Mouse (Mus musculus): ENCODE results near the gene Elac2. TPM values are rescaled to one million over a fixed set of nuclear protein-coding genes. Genes with fewer than 3 reads are reported as not detected.

The Elac2 gene
- 34.8 and 38.9 TPM in 2 replicates for polyA plus RNA-seq (2016; fragmentation: Nextera tagmentation; extraction: Ambion mirVana)

DNA sequence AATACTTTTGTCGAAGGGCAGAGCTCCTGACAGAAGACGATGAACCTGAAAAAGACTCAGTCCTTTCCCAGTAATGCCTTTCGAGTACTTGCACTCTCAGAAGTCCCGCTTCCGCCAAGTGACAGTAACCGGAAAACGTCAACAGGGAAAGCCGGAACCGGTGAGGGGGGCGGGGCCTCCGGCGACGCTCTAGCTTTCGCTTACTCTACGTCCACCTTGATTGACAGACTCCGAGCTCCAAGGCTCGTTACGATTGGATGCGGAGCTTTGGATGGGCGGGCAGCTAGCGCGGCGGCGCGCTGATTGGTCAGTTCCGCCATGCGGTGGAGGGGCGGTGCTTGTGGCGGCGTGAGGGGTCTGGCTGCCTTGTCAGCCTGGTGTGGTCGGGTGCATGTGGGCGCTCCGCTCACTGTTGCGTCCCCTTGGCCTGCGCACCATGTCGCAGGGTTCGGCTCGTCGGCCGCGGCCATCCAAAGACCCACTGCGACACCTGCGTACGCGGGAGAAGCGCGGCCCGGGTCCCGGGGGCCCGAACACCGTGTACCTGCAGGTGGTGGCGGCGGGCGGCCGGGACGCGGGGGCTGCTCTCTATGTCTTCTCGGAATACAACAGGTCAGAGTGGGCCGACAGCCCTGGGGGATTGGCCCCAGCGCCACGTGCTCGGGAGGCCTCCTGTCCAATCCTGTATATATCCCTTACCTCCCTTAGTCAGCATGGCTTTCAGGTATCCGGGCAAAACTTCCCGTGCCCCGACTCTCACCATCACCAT lies at the start of gene Elac2:
TSS of gene Elac2 (plus strand) at position 319 of the 769 bp plus-strand sequence.
- no peaks in the 10 kb centered on the region for H3K27me3 ChIP-seq
- H3K36me3 ChIP-seq (replicated peaks), result peaks cover 24% of the 10 kb centered on the region
- under 1% methylated on average over 65 of the region's 65 CpGs for WGBS
- peak within 1 kb of the TSS; percentile 84 for H3K4me2 ChIP-seq
- H3K27ac ChIP-seq, result no peak within 1 kb of the TSS
- peak within 1 kb of the TSS; percentile 90 for H3K4me3 ChIP-seq (replicated peaks)
- peak within 1 kb of the TSS; percentile 79 for H3K9ac ChIP-seq
- peak; percentile 100 for ATAC-seq (ENCODE audit: low FRiP score)
- H3K9me3 ChIP-seq, result no peaks in the 10 kb centered on the region
- H3K4me1 ChIP-seq, result peaks cover 17% of the 10 kb centered on the region

DNA sequence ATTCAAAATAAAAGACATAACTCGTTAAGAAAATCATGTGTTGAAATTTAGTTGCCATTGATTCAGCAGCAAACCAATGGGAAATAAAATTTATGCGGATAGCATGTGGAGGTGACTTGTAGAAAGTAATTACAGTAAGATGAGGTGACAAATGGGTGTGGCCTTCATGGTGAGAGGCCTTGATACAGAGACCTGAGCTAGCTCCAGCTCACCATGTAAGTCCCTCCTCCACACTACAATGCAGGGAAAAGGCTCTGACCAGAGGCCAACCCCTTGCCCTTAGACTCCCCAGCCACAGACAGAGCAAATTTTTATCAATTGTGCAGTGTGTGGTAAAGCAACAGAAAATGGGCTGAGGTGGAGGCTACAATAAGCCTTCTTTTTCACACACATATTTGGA lies 49.7 kb upstream of the Elac2 start:
- 87% methylated on average over 2 of the region's 2 CpGs for WGBS
- Histone ChIP-seq H3K4me2 (no peak overlapping the region), H3K27ac (no peak overlapping the region), H3K9me3 (no peaks in the 10 kb centered on the region), H3K4me1 (no peaks in the 10 kb centered on the region), H3K36me3 (replicated peaks) (no peaks in the 10 kb centered on the region), H3K27me3 (0 out of 2 replicates have a peak, but pooled peaks cover 6% of the 10 kb centered on the region), H3K9ac (no peak overlapping the region), H3K4me3 (replicated peaks) (no peak overlapping the region)
- ATAC-seq (ENCODE audit: low FRiP score), result no peak

DNA sequence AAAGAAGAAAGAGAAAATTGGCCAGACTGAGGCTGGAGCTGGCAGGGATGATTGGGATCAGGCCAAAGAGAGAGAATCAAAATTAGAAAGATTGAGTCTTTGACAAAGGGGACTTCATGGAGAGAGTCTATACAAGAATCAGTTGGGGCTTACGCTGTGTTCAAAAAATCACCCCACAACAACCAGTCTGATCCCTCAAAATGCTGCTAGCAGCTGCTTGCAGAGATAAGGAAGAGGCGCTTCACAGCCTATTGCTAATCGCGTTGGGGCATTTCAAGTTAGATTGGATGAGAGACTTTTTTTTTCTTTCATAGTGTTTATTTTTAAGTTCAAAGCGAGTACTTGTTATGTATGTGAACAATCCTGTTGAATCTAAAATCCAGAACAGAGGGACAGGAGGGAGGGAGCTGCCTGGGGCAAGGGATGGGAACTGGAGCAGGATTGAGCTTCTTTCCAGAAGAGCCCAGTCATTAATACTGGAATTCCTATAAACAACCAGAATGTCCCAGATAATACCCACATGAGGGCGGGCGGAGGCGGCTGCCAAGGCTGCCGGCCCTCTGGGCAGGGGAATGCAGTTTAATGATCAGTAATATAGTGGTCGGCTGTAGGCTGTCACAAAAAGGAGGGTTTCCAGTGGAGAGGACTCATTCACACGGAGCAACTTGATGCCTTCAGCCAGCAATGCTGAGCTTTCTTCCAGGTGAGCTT lies 47.6 kb upstream of the Elac2 start:
- Histone ChIP-seq H3K27ac (no peak overlapping the region), H3K4me3 (replicated peaks) (no peak overlapping the region), H3K36me3 (replicated peaks) (no peaks in the 10 kb centered on the region), H3K4me2 (no peak overlapping the region), H3K27me3 (0 out of 2 replicates have a peak, but pooled peaks cover under 1% of the 10 kb centered on the region), H3K9me3 (no peaks in the 10 kb centered on the region), H3K4me1 (no peaks in the 10 kb centered on the region), H3K9ac (no peak overlapping the region)
- WGBS, result 65% methylated on average over 11 of the region's 11 CpGs
- ATAC-seq (ENCODE audit: low FRiP score), result no peak

- no peak for ATAC-seq (ENCODE audit: low FRiP score)
- H3K4me1 ChIP-seq, result no peaks in the 10 kb centered on the region
- no peaks in the 10 kb centered on the region for H3K36me3 ChIP-seq (replicated peaks)
- no peak overlapping the region for H3K9ac ChIP-seq
- no peak overlapping the region for H3K4me3 ChIP-seq (replicated peaks)
- H3K27ac ChIP-seq, result no peak overlapping the region
- no peak overlapping the region for H3K4me2 ChIP-seq
- WGBS, result 90% methylated on average over 2 of the region's 2 CpGs
- H3K9me3 ChIP-seq, result no peaks in the 10 kb centered on the region
- no peaks in the 10 kb centered on the region for H3K27me3 ChIP-seq
These were observed 41.6 kb upstream of the Elac2 start for GRCm38 (mm10) chr11:64937226-64937625.

DNA sequence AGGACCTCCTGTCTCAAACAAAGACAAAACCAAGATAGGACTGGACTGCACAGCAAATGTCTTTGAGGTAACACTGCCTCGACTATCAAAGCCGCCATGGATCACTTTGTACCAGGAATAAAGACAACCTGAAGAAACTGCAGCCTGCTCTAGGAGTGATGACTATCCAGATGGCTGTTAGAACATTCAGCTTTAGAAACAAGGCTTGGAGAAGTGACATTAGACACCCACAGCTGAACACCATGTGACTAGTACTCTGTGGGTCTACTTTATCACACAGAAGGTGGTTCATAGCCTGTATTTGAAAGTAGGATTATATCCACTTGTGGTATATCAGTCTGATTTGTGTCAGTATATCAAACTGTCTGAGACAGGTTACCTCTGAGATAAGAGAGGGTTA lies 37.6 kb upstream of the Elac2 start:
- WGBS, result 87% methylated on average over 2 of the region's 2 CpGs
- H3K9me3 ChIP-seq, result no peaks in the 10 kb centered on the region
- H3K4me2 ChIP-seq, result no peak overlapping the region
- H3K27ac ChIP-seq, result no peak overlapping the region
- no peak overlapping the region for H3K9ac ChIP-seq
- H3K36me3 ChIP-seq (replicated peaks), result no peaks in the 10 kb centered on the region
- H3K27me3 ChIP-seq, result no peaks in the 10 kb centered on the region
- ATAC-seq (ENCODE audit: low FRiP score), result no peak
- no peak overlapping the region for H3K4me3 ChIP-seq (replicated peaks)
- no peaks in the 10 kb centered on the region for H3K4me1 ChIP-seq

DNA sequence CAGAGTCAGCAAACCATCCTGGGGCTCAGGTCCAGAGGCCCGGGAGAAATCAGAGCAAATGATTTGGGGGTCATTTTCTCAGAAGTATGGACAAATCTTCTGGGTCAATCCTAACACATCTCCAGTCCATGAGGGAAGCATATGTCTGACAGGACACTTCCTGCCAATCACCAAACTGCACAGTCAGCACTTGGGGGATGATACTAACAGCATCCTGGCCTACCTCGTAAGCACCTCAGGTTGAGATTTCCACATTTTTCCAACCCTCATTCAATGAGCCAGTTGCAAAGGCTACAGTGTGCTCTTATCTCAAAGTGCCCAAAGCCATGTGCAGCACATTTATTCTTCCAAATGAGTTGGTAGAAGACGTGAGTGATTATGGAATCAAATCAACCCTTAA lies 29.1 kb upstream of the Elac2 start:
- H3K4me2 ChIP-seq, result no peak overlapping the region
- H3K27ac ChIP-seq, result no peak overlapping the region
- no peak overlapping the region for H3K9ac ChIP-seq
- H3K4me1 ChIP-seq, result no peaks in the 10 kb centered on the region
- H3K27me3 ChIP-seq, result no peaks in the 10 kb centered on the region
- H3K4me3 ChIP-seq (replicated peaks), result no peak overlapping the region
- 77% methylated on average over 3 of the region's 3 CpGs for WGBS
- no peak for ATAC-seq (ENCODE audit: low FRiP score)
- H3K36me3 ChIP-seq (replicated peaks), result no peaks in the 10 kb centered on the region
- no peaks in the 10 kb centered on the region for H3K9me3 ChIP-seq

- Histone ChIP-seq H3K27me3 (no peaks in the 10 kb centered on the region), H3K4me1 (peaks cover 12% of the 10 kb centered on the region), H3K9ac (no peak overlapping the region), H3K36me3 (replicated peaks) (no peaks in the 10 kb centered on the region), H3K4me3 (replicated peaks) (no peak overlapping the region), H3K27ac (no peak overlapping the region), H3K4me2 (peak overlapping the region; percentile 40), H3K9me3 (no peaks in the 10 kb centered on the region)
- 8% methylated on average over 16 of the region's 16 CpGs for WGBS
- ATAC-seq (ENCODE audit: low FRiP score), result no peak
These were observed 21.7 kb upstream of the Elac2 start for GRCm38 (mm10) chr11:64956962-64957729.

DNA sequence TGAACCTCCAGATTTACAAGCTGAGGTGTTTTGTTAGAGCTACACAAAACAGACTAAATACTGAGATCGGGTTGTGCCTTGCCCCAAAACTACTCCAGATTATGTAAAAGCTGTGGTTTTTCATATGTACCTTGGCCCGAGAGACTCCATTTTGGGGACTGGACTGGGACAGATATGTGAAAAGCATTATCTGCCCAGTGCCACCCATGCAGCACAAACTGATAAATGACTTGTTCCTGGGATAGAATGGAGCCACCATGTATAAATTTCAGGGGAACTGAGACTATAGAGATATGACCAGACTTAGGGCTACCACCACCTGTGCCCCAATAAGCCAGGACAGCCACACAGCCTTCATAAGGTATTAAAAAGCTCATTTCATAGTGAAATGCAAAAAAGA lies 16.2 kb upstream of the Elac2 start:
- H3K4me1 ChIP-seq, result 0 out of 2 replicates have a peak, but pooled peaks cover 1% of the 10 kb centered on the region
- no peaks in the 10 kb centered on the region for H3K27me3 ChIP-seq
- WGBS, result 92% methylated on average over 2 of the region's 2 CpGs
- H3K36me3 ChIP-seq (replicated peaks), result no peaks in the 10 kb centered on the region
- H3K4me2 ChIP-seq, result no peak overlapping the region
- no peak for ATAC-seq (ENCODE audit: low FRiP score)
- H3K9ac ChIP-seq, result no peak overlapping the region
- no peak overlapping the region for H3K27ac ChIP-seq
- no peaks in the 10 kb centered on the region for H3K9me3 ChIP-seq
- no peak overlapping the region for H3K4me3 ChIP-seq (replicated peaks)

DNA sequence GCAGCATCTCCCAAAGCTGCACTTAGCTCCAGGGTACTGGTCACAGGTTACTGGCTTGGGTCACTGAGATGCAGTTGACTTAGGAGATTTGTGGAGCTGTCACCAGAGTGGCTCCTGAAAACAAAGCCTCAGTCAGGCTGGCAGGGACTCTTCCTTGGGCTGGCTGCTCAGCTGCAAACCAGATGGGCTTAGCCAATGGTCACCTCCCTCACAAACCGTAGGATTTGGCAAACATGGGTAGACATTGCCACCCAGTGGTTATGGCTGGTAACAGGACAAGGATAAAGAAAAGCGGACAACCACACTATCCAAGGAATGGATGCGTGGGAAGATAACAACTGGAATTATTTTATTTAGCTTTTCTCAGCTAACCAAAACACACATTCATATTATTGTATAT lies 10.3 kb upstream of the Elac2 start:
- H3K27ac ChIP-seq, result no peak overlapping the region
- H3K27me3 ChIP-seq, result peaks cover 26% of the 10 kb centered on the region
- H3K4me3 ChIP-seq (replicated peaks), result no peak overlapping the region
- no peaks in the 10 kb centered on the region for H3K36me3 ChIP-seq (replicated peaks)
- ATAC-seq (ENCODE audit: low FRiP score), result peak; percentile 87
- H3K9me3 ChIP-seq, result no peaks in the 10 kb centered on the region
- no peak overlapping the region for H3K4me2 ChIP-seq
- peaks cover 5% of the 10 kb centered on the region; the same call in 1 of the 2 replicates for H3K4me1 ChIP-seq
- H3K9ac ChIP-seq, result no peak overlapping the region
- 6% methylated on average over 3 of the region's 3 CpGs for WGBS

DNA sequence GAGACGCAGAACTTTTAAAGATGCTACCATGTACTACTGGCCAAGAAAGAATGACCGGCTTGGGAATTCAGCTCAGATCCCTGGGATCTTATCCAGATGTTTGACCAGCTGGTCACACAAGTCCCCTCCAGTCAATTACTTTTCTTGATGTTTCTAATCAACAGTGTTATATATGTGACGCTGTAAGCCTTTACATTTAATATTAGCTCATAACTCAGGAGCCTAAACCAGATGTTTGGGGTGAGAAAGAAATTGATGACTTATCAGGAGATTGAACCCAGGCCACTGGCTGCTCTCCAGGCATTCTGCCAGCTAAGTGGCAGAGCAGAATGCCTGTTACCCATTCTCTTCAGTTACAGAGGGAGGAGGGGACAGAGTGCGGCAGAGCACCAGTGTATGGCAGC lies 9.9 kb upstream of the Elac2 start:
- Histone ChIP-seq H3K27me3 (peaks cover 26% of the 10 kb centered on the region), H3K36me3 (replicated peaks) (no peaks in the 10 kb centered on the region), H3K9me3 (no peaks in the 10 kb centered on the region), H3K4me2 (no peak overlapping the region), H3K27ac (no peak overlapping the region), H3K9ac (no peak overlapping the region), H3K4me1 (peaks cover 5% of the 10 kb centered on the region; the same call in 1 of the 2 replicates), H3K4me3 (replicated peaks) (no peak overlapping the region)
- 56% methylated on average over 4 of the region's 4 CpGs for WGBS
- no peak for ATAC-seq (ENCODE audit: low FRiP score)

- Histone ChIP-seq H3K27me3 (peaks cover 26% of the 10 kb centered on the region), H3K36me3 (replicated peaks) (no peaks in the 10 kb centered on the region), H3K4me3 (replicated peaks) (no peak overlapping the region), H3K9me3 (no peaks in the 10 kb centered on the region), H3K27ac (no peak overlapping the region), H3K4me1 (peaks cover 5% of the 10 kb centered on the region; the same call in 1 of the 2 replicates), H3K9ac (no peak overlapping the region), H3K4me2 (no peak overlapping the region)
- WGBS, result 83% methylated on average over 3 of the region's 3 CpGs
- no peak for ATAC-seq (ENCODE audit: low FRiP score)
These were observed 7.3 kb upstream of the Elac2 start for GRCm38 (mm10) chr11:64971471-64971988.

DNA sequence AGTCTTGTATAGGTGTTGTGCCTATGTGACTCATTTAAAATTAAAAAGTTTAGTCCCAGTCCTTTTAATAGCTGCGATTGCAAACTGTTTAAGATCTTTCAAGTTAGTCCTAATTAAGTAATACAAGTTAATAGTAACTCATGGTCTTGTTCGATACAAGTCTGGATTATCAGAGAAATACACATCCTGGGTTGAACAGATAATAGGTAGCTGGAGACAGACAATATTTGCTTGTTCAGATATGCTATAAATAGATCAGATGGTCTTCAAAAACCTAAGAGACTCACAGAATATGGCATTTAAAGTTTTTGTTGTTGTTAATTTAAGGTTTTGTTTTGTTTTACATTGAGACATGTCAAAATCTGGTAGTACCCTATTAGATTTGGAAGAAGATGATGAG lies 6.4 kb upstream of the Elac2 start:
- ATAC-seq (ENCODE audit: low FRiP score), result no peak
- Histone ChIP-seq H3K27me3 (peaks cover 26% of the 10 kb centered on the region), H3K36me3 (replicated peaks) (no peaks in the 10 kb centered on the region), H3K4me1 (peaks cover 5% of the 10 kb centered on the region; the same call in 1 of the 2 replicates), H3K4me2 (no peak overlapping the region), H3K9ac (no peak overlapping the region), H3K9me3 (no peaks in the 10 kb centered on the region), H3K4me3 (replicated peaks) (no peak overlapping the region), H3K27ac (no peak overlapping the region)
- 67% methylated on average over 2 of the region's 2 CpGs for WGBS
